Mouse (Mus musculus) kidney, adult 8-10 months (tissue): ENCODE results near the gene Blm.
A peak's percentile ranks its signal among the peaks of the same experiment; 100 is the strongest.

ENCODE experiments used
- DNase-seq, 2 experiments: peaks; one replicate each; pipeline ENCODE4 v3.0.0; 2022

Blm gene

GRCm38 (mm10) chr7:80457241-80457640, 77.7 kb downstream of the Blm start:
- DNase-seq, result peak in 1 of 2 experiments; percentile 15

- DNase-seq, result no peak
These were observed 78.6 kb downstream of the Blm start for GRCm38 (mm10) chr7:80456327-80456726.

- DNase-seq, result no peak
These were observed 79.3 kb downstream of the Blm start for GRCm38 (mm10) chr7:80455505-80456160.

GRCm38 (mm10) chr7:80454786-80455185, 80.1 kb downstream of the Blm start:
- DNase-seq, result no peak

- DNase-seq, result no peak
These were observed 80.9 kb downstream of the Blm start for GRCm38 (mm10) chr7:80453997-80454396.

- no peak for DNase-seq
These were observed 81.8 kb downstream of the Blm start for GRCm38 (mm10) chr7:80453121-80453520.

- no peak for DNase-seq
These were observed 82.7 kb downstream of the Blm start for GRCm38 (mm10) chr7:80452241-80452640.

GRCm38 (mm10) chr7:80451550-80452232, 83.2 kb downstream of the Blm start:
- no peak for DNase-seq

GRCm38 (mm10) chr7:80450354-80450753, 84.6 kb downstream of the Blm start:
- no peak for DNase-seq

GRCm38 (mm10) chr7:80449620-80450091, 85.3 kb downstream of the Blm start:
- no peak for DNase-seq

- DNase-seq, result no peak
These were observed 87.6 kb downstream of the Blm start for GRCm38 (mm10) chr7:80447336-80447735.

- no peak for DNase-seq
These were observed 88.6 kb downstream of the Blm start for GRCm38 (mm10) chr7:80446221-80446878.

- no peak for DNase-seq
These were observed 89.4 kb downstream of the Blm start for GRCm38 (mm10) chr7:80445492-80445891.

- no peak for DNase-seq
These were observed 90.3 kb downstream of the Blm start for GRCm38 (mm10) chr7:80444401-80445249.

GRCm38 (mm10) chr7:80443124-80443523, 91.8 kb downstream of the Blm start:
- no peak for DNase-seq

GRCm38 (mm10) chr7:80441986-80442904, 92.7 kb downstream of the Blm start:
- no peak for DNase-seq

- no peak for DNase-seq
These were observed 94.2 kb downstream of the Blm start for GRCm38 (mm10) chr7:80440685-80441084.

- no peak for DNase-seq
These were observed 95.0 kb downstream of the Blm start for GRCm38 (mm10) chr7:80439789-80440488.

GRCm38 (mm10) chr7:80439032-80439760, 95.7 kb downstream of the Blm start:
- DNase-seq, result no peak

- peak in 1 of 2 experiments; percentile 35 for DNase-seq
These were observed 98.3 kb downstream of the Blm start for GRCm38 (mm10) chr7:80436571-80436970.
